Mouse (Mus musculus) CH12.LX (cell line): Measurements from ENCODE around the gene Smurf2. TPM values are rescaled to one million over a fixed set of nuclear protein-coding genes. Genes with fewer than 3 reads are reported as not detected.

Experiments used
- DNase-seq: peaks from one replicate; pipeline ENCODE4 v3.0.0-alpha.2; 2013; ENCODE audit errors: extremely low read depth
- H3K27ac ChIP-seq: 2 replicates; pipeline ENCODE4 v1.5.1; 2012; ENCODE audit warnings: low read depth, mild to moderate bottlenecking, control low read depth, moderate library complexity; ENCODE audit not compliant: insufficient read depth
- H3K27me3 ChIP-seq: replicated peaks from 2 replicates; pipeline ENCODE3; 2012; ENCODE audit warnings: inconsistent platforms
- H3K36me3 ChIP-seq, 2 experiments: replicated peaks in 1 of 2; 2 replicates each; pipeline versions ENCODE3 to v1.6.1; 2012; ENCODE audit warnings: inconsistent platforms in 1 of 2, low read length in 1 of 2, mild to moderate bottlenecking in 1 of 2, mixed read lengths in 1 of 2, moderate library complexity in 1 of 2; ENCODE audit not compliant: control insufficient read depth in 1 of 2, insufficient read depth in 1 of 2
- H3K4me1 ChIP-seq, 2 experiments: 2 replicates each; pipeline ENCODE4 v1.6.1; 2012; ENCODE audit warnings: inconsistent platforms in 1 of 2, moderate library complexity in 1 of 2; ENCODE audit not compliant: insufficient read depth in 2 of 2, control insufficient read depth in 1 of 2
- H3K4me2 ChIP-seq: 2 replicates; pipeline ENCODE4 v1.6.1; 2012; ENCODE audit warnings: low read depth, mild to moderate bottlenecking, control low read depth; ENCODE audit not compliant: poor library complexity, insufficient read depth, severe bottlenecking
- H3K4me3 ChIP-seq, 3 experiments: fragments of 150-350 bp in 1 of 3; sonication (generic) in 1 of 3; replicated peaks in 1 of 3; 2 replicates each; pipeline versions ENCODE3 to v1.5.1; 2011 to 2012; ENCODE audit warnings: low read depth in 2 of 3, low read length in 2 of 3, mild to moderate bottlenecking in 2 of 3, moderate library complexity in 2 of 3, control low read depth in 1 of 3, improper control_type of control experiment in 1 of 3, inconsistent platforms in 1 of 3, mixed read lengths in 1 of 3; ENCODE audit not compliant: poor library complexity in 1 of 3
- H3K79me2 ChIP-seq: replicated peaks from 2 replicates; pipeline ENCODE4 v1.6.1; 2012; ENCODE audit warnings: mild to moderate bottlenecking, moderate library complexity; ENCODE audit not compliant: control insufficient read depth, poor library complexity, insufficient read depth, severe bottlenecking; ENCODE audit errors: extremely low read depth
- H3K9ac ChIP-seq: 2 replicates; pipeline ENCODE4 v1.6.1; 2012; ENCODE audit warnings: low read depth, mild to moderate bottlenecking, control low read depth, moderate library complexity; ENCODE audit not compliant: insufficient read depth
- H3K9me3 ChIP-seq: replicated peaks from 2 replicates; pipeline ENCODE3; 2012; ENCODE audit warnings: low read length, inconsistent platforms, mixed read lengths
- BHLHE40 ChIP-seq: IDR thresholded peaks from 2 replicates; pipeline ENCODE4 v1.6.1; 2011; ENCODE audit warnings: mild to moderate bottlenecking, low read depth, low read length, improper control_type of control experiment
- CTCF ChIP-seq, 2 experiments: IDR thresholded peaks in 1 of 2; conservative IDR thresholded peaks in 1 of 2; 2 replicates each; pipeline ENCODE4 v1.5.1; 2011 to 2012; ENCODE audit warnings: low read depth in 2 of 2, low read length in 2 of 2, improper control_type of control experiment in 1 of 2, inconsistent platforms in 1 of 2, mild to moderate bottlenecking in 1 of 2, moderate library complexity in 1 of 2
- E2F4 ChIP-seq: IDR thresholded peaks from 2 replicates; pipeline ENCODE4 v1.6.1; 2011; ENCODE audit warnings: low read depth, low read length, improper control_type of control experiment; ENCODE audit not compliant: insufficient replicate concordance
- EP300 ChIP-seq: IDR thresholded peaks from 2 replicates; pipeline ENCODE4 v1.6.1; 2011; ENCODE audit warnings: low read length, improper control_type of control experiment
- ETS1 ChIP-seq: conservative IDR thresholded peaks from 2 replicates; pipeline ENCODE4 v1.6.1; 2012; ENCODE audit warnings: low read depth, mild to moderate bottlenecking, inconsistent platforms, low read length, improper control_type of control experiment, moderate library complexity
- GABPA ChIP-seq: IDR thresholded peaks from 2 replicates; pipeline ENCODE4 v1.6.1; 2012; ENCODE audit warnings: low read depth, low read length, improper control_type of control experiment, inconsistent platforms; ENCODE audit not compliant: insufficient replicate concordance
- HCFC1 ChIP-seq: IDR thresholded peaks from 2 replicates; pipeline ENCODE4 v1.6.1; 2012; ENCODE audit warnings: low read depth, mild to moderate bottlenecking, inconsistent platforms, low read length, improper control_type of control experiment
- JUN ChIP-seq: IDR thresholded peaks from 2 replicates; pipeline ENCODE4 v1.6.1; 2011; ENCODE audit warnings: low read depth, mild to moderate bottlenecking, low read length, improper control_type of control experiment, moderate library complexity; ENCODE audit not compliant: insufficient read depth
- MAFK ChIP-seq: IDR thresholded peaks from 2 replicates; pipeline ENCODE4 v1.6.1; 2011; ENCODE audit warnings: low read length, improper control_type of control experiment; ENCODE audit not compliant: insufficient replicate concordance
- MAX ChIP-seq: IDR thresholded peaks from 2 replicates; pipeline ENCODE4 v1.6.1; 2011; ENCODE audit warnings: low read length, improper control_type of control experiment
- MYC ChIP-seq: IDR thresholded peaks from 2 replicates; pipeline ENCODE4 v1.6.1; 2011; ENCODE audit warnings: low read depth, mild to moderate bottlenecking, improper control_type of control experiment, low read length
- NELFE ChIP-seq: IDR thresholded peaks from 2 replicates; pipeline ENCODE4 v1.6.1; 2011; ENCODE audit warnings: low read depth, low read length, improper control_type of control experiment
- NRF1 ChIP-seq: IDR thresholded peaks from 2 replicates; pipeline ENCODE4 v1.6.1; 2014; ENCODE audit warnings: low read depth, mild to moderate bottlenecking, inconsistent platforms, low read length, improper control_type of control experiment, moderate library complexity
- PAX5 ChIP-seq: IDR thresholded peaks from 2 replicates; pipeline ENCODE4 v1.6.1; 2012; ENCODE audit warnings: low read length, inconsistent platforms, mixed read lengths
- POLR2AphosphoS2 ChIP-seq: IDR thresholded peaks from 2 replicates; pipeline ENCODE4 v1.6.1; 2011; ENCODE audit warnings: low read depth, low read length, improper control_type of control experiment
- RCOR1 ChIP-seq: conservative IDR thresholded peaks from 2 replicates; pipeline ENCODE4 v1.6.1; 2012; ENCODE audit warnings: low read depth, mild to moderate bottlenecking, inconsistent platforms, low read length, improper control_type of control experiment
- SMC3 ChIP-seq: IDR thresholded peaks from 2 replicates; pipeline ENCODE4 v1.6.1; 2011; ENCODE audit warnings: low read depth, low read length, improper control_type of control experiment
- TBP ChIP-seq: conservative IDR thresholded peaks from 2 replicates; pipeline ENCODE4 v1.6.1; 2011; ENCODE audit warnings: low read depth, low read length, improper control_type of control experiment
- UBTF ChIP-seq: IDR thresholded peaks from 2 replicates; pipeline ENCODE4 v1.6.1; 2012; ENCODE audit warnings: low read depth, mild to moderate bottlenecking, inconsistent platforms, low read length, improper control_type of control experiment, moderate library complexity
- USF2 ChIP-seq: conservative IDR thresholded peaks from 2 replicates; pipeline ENCODE4 v1.6.1; 2011; ENCODE audit warnings: low read depth, low read length, improper control_type of control experiment
- ZC3H11A ChIP-seq: IDR thresholded peaks from 2 replicates; pipeline ENCODE4 v1.6.1; 2012; ENCODE audit warnings: low read depth, mild to moderate bottlenecking, inconsistent platforms, low read length, improper control_type of control experiment
- ZKSCAN1 ChIP-seq: IDR thresholded peaks from 2 replicates; pipeline ENCODE4 v1.6.1; 2012; ENCODE audit warnings: low read depth, inconsistent platforms, low read length, improper control_type of control experiment, borderline replicate concordance
- ZNF384 ChIP-seq: IDR thresholded peaks from 2 replicates; pipeline ENCODE4 v1.6.1; 2012; ENCODE audit warnings: low read depth, low read length, improper control_type of control experiment, inconsistent platforms
- dilution Hi-C: fragments of 300-500 bp; cut with MboI; formaldehyde crosslinking; loops from 2 replicates; pipeline ENCODE4 v1.14.3; 2020; ENCODE audit warnings: low sequenced_read_pairs; ENCODE audit not compliant: extremely low pct_unique_long_range_greater_than_20kb, extremely low pct_ligation_motif_present
- in situ Hi-C: fragments of 300-500 bp; cut with MboI; formaldehyde crosslinking; loops from 3 replicates; pipeline ENCODE4 v1.14.3; 2019; ENCODE audit warnings: low sequenced_read_pairs, low pct_ligation_motif_present, low pct_unique_long_range_greater_than_20kb, mixed read lengths
- polyA plus RNA-seq: library from polyadenylated mRNA; unstranded; fragments of >175 nt; gene quantifications from 2 replicates; pipeline ENCODE4 v1.2.1, GENCODE M21; 2012; ENCODE audit warnings: low read depth; ENCODE audit not compliant: insufficient read length
- total RNA-seq, 2 experiments: library from RNA; depleted of rRNA; stranded (reverse); fragments of 300-350 nt in 1 of 2; fragments of >200 nt in 1 of 2; gene quantifications; 2 replicates each; pipeline ENCODE4 v1.2.3; 2012 to 2014

Smurf2 gene
- total and polyA plus RNA-seq, 3 experiments = 10.8 to 13.2 (median 11.3) TPM

- Histone ChIP-seq H3K27ac (no peak overlapping the region), H3K4me3 (no peak overlapping the region), H3K27me3 (no peaks in the 10 kb centered on the region), H3K4me1 (peaks cover 7 to 21% of the 10 kb centered on the region in 2 experiments), H3K79me2 (no peaks in the 10 kb centered on the region), H3K9ac (no peak overlapping the region), H3K4me2 (no peak overlapping the region), H3K9me3 (no peaks in the 10 kb centered on the region), H3K36me3 (no peaks in the 10 kb centered on the region)
- dilution Hi-C loops = no loop called here
- DNase-seq = no peak
- peak in 1 of 2 experiments; percentile 23; a peak in 1 of 4 replicates for TF ChIP-seq CTCF (conservative IDR thresholded peaks at IDR 0.05 in 1 of 2, IDR thresholded peaks at IDR 0.05 in 1 of 2; ENCODE audit: low read depth in 2 of 2, low read length in 2 of 2)
- TF ChIP-seq NELFE = no peak
- in situ Hi-C loops = loop anchor here (10.0 to 25.0 kb wide), 2 partner anchors 51 to 329 kb away; no protein-coding TSS in a partner anchor
Observed at GRCm38 (mm10) chr11:106965881-106966280, 45.4 kb upstream of the Smurf2 start.

GRCm38 (mm10) chr11:106962310-106962709 is 41.8 kb upstream of the Smurf2 start:
- H3K4me2 ChIP-seq = no peak overlapping the region
- in situ Hi-C loops = loop anchor here (10.0 to 25.0 kb wide), 2 partner anchors 48 to 325 kb away; no protein-coding TSS in a partner anchor
- no peaks in the 10 kb centered on the region for H3K27me3 ChIP-seq
- no peak overlapping the region for H3K9ac ChIP-seq
- no peaks in the 10 kb centered on the region for H3K36me3 ChIP-seq
- no peak for DNase-seq
- no peak overlapping the region for H3K4me3 ChIP-seq
- dilution Hi-C loops = no loop called here
- no peak overlapping the region for H3K27ac ChIP-seq
- TF ChIP-seq MYC (no peak), RCOR1 (no peak), MAX (no peak), GABPA (no peak), ZKSCAN1 (no peak), UBTF (no peak), EP300 (no peak), ETS1 (no peak)
- H3K79me2 ChIP-seq = no peaks in the 10 kb centered on the region
- H3K4me1 ChIP-seq = peaks cover 7 to 23% of the 10 kb centered on the region in 2 experiments
- H3K9me3 ChIP-seq = no peaks in the 10 kb centered on the region

- in situ Hi-C loops (loop anchor here (10.0 to 25.0 kb wide), 2 partner anchors 47 to 324 kb away; no protein-coding TSS in a partner anchor), dilution Hi-C loops (no loop called here)
- Histone ChIP-seq H3K27ac (peak overlapping the region; percentile 26; the same call in 1 of the 2 replicates), H3K36me3 (no peaks in the 10 kb centered on the region), H3K9me3 (no peaks in the 10 kb centered on the region), H3K4me1 (peaks cover 7 to 23% of the 10 kb centered on the region in 2 experiments), H3K4me3 (no peak overlapping the region), H3K79me2 (no peaks in the 10 kb centered on the region), H3K4me2 (peak overlapping the region; percentile 3; the same call in 1 of the 2 replicates), H3K27me3 (no peaks in the 10 kb centered on the region), H3K9ac (no peak overlapping the region)
- peak; percentile 67 for DNase-seq
- TF ChIP-seq ZNF384 (no peak), BHLHE40 (0 out of 2 replicates have a peak, but pooled peaks have one; percentile 14), MYC (no peak), MAFK (peak; percentile 45; the same call in 1 of the 2 replicates), POLR2AphosphoS2 (no peak), NRF1 (0 out of 2 replicates have a peak, but pooled peaks have one; percentile 21), TBP (peak; percentile 94), SMC3 (no peak), PAX5 (no peak), EP300 (peak; percentile 27), E2F4 (no peak), CTCF (conservative IDR thresholded peaks at IDR 0.05 in 1 of 2, IDR thresholded peaks at IDR 0.05 in 1 of 2; ENCODE audit: low read depth in 2 of 2, low read length in 2 of 2) (no peak), RCOR1 (no peak), JUN (no peak), HCFC1 (0 out of 2 replicates have a peak, but pooled peaks have one; percentile 29), NELFE (no peak; the same call in 1 of the 2 replicates), UBTF (peak; percentile 94), ETS1 (no peak), ZC3H11A (no peak), USF2 (no peak)
Observed at GRCm38 (mm10) chr11:106961471-106962081, 41.1 kb upstream of the Smurf2 start.
